Mouse (Mus musculus): ENCODE measurements at regions not wholly inside any gene's neighbourhood (a gene's known extent, or its start where the extent isn't known, plus 50 kb on each side); places are given as distances from the start of the nearest gene placed in this dataset.
"Not testable (repeated sequence)": the region's sequence is repeated elsewhere in the genome, so short reads cannot be mapped to it uniquely, and the experiment has no call there.

DNA sequence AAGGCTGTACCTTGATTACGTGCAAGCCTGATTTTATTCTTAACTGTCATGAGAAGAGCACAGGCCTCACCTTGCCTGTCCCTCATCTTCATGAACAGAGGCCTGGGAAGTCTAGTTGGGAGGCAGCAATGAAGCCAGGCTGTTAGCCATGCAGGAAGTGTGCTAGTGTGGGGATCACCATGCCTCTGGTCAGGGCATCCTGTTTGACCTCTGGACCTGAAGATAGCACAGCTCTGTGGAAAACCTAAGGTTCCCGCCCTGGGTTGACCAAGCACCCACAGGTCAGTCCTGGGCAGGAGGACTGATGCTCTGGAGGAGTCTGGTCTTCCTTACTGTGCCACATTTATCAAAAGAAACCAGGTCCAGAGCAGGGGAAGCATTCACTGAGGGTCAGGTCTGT lies 157.6 kb downstream of the Gm906 start:
- no peak for DNase-seq (ENCODE audit: low spot score)

DNA sequence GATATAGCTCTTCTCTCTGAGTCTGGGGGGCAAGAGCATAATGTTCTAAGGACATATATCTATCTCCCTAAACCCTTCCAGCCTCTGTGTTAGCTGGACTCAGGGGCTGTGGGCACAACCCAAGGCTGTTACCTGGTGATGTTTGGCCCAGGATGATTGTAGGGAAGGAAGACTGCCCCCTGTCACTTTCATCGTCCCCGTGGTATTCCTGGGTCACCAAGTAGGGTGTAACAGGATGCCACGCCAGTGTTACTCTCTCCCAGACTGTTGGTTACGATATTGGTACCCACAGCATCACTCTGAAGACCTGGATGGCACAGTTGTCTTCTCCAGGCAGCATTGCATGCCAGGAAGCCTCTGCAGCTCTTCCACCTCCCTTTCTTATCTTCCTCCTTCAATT lies 185.3 kb downstream of the Gm906 start:
- DNase-seq (ENCODE audit: low spot score), result no peak

DNA sequence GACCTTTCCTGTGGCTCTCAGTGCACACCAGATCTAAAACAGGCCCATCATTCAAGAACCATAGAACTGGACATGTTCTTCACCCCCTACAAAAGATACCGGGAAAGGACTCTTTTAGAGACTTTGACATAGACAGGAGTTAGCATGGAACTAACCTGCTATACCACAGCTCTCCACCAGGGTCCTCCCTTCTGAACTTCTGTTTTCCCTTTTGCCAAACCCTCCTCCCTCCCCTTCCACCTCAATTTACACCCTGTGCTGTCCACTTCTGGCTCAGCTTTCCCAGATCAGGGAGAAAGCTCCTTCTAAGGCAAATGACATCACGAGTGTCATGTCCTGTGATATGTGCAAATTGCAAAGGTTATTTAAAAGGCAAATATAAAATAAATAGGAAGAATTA lies 185.7 kb downstream of the Gm906 start:
- DNase-seq (ENCODE audit: low spot score), result not testable (repeated sequence)

DNA sequence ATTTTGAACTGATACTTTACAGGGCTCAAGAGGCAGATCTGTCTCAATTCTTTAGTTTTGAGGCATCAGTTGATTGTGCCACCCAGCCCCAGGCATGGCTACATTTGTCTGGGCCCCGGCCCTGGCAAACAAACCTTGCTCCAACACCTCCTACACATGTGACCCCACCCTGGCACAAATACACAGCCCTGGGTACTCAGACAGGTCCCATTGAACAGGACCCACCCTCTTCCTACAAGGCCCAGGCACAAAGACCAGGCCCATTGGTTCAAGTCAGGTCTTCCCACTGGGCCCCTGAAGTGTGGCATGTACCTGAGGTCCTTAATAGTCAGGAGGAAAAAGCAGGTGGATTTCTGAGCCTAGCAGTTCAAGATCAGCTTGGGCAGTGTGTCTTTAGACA lies 190.4 kb downstream of the Gm906 start:
- DNase-seq (ENCODE audit: low spot score), result not testable (repeated sequence)

DNA sequence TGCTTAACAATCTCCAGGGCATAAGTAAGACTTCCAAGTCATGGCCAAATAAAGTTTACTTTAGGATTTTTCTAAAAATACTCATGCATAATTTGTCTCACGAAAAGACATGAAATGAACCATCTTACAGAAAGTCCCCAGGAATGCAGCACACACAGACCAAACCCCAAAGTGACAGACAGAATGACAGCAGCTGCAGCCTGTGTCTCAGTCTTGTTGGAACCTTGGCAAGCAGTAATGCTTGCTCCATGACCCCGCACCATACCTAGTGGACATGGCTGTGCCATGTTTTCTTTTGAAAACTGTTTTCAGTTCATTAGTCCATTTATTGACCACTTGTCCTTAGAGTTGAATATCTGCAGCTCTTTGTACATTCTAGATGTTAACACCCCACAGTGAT lies 191.1 kb downstream of the Gm906 start:
- not testable (repeated sequence) for DNase-seq (ENCODE audit: low spot score)

DNA sequence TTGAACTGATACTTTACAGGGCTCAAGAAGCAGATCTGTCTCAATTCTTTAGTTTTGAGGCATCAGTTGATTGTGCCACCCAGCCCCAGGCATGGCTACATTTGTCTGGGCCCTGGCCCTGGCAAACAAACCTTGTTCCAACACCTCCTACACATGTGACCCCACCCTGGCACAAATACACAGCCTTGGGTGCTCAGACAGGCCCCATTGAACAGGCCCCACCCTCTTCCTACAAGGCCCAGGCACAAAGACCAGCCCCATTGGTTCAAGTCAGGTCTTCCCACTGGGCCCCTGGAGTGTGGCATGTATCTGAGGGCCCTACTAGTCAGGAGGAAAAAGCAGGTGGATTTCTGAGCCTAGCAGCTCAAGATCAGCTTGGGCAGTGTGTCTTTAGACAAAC lies 198.4 kb downstream of the Gm906 start:
- not testable (repeated sequence) for DNase-seq (ENCODE audit: low spot score)

DNA sequence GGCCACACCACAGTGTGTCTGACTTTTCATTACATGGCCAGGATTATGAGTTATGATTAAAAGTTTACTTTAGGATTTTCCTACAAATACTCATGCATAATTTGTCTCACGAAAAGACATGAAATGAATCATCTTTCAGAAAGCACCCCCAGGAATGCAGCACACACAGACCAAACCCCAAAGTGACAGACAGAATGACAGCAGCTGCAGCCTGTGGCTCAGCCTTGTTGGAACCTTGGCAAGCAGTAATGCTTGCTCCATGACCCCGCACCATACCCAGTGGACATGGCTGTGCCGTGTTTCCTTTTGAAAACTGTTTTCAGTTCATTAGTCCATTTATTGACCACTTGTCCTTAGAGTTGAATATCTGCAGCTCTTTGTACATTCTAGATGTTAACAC lies 199.0 kb downstream of the Gm906 start:
- not testable (repeated sequence) for DNase-seq (ENCODE audit: low spot score)

DNA sequence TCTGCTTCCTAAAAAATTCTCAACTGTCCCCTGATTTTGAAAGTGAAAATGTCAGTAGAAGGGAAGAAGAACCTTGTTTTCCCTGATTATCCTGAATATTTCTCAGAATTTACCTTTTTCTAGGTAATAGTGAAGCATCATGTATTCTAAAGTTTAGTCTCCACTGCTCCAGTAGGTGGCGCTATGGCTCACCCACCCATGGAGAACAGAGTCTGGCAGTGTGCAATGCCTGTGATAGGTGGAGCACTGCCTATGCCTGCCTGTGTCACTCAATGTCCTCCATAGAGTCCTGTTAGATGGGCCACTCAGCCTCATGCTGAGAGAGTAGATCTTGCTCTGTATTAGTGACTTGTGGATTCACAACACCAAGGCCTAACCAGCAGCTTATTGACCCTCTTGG lies 218.4 kb downstream of the Gm906 start:
- DNase-seq (ENCODE audit: low spot score), result peak; percentile 1

DNA sequence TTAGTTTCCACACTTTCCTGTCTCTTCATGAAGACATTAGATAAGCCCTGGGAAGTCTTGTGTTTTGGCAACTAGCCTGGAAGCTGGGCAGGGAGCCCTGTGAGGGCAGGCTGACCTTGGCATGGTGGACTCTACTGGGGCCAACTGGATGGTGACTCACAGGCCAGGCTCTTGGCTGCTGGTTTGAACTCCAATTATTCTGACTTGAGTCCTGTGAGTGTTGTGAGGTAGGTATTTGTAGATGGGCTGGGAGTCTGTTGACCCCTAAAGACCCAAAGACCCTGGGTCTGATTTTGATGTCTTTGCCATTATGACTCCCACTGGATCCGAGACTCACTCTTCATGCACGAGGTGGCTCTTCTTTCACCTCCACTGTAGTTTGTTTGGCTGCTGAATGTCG lies 208.9 kb upstream of the Gm30302 start:
- not testable (repeated sequence) for DNase-seq (ENCODE audit: low spot score)

DNA sequence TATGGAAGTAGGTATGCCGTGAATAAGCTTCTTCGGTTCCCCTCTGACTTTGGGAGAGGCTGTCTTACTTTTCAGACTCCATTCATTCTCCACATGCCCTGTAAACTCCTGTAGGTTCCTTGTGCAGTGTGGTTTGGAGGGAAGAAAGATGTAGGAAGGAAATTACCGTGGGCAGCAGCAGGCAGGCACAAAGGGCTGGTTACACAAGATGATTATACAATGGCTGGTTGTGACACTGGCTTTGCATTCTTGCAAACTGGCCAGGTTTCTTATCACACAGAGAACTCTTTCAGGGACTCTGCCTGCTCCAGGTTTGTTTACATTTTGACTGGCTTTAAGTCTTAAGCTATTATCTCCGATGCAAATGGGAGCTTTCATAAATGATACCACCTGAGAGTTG lies 167.3 kb upstream of the Gm30302 start:
- not testable (repeated sequence) for DNase-seq (ENCODE audit: low spot score)

DNA sequence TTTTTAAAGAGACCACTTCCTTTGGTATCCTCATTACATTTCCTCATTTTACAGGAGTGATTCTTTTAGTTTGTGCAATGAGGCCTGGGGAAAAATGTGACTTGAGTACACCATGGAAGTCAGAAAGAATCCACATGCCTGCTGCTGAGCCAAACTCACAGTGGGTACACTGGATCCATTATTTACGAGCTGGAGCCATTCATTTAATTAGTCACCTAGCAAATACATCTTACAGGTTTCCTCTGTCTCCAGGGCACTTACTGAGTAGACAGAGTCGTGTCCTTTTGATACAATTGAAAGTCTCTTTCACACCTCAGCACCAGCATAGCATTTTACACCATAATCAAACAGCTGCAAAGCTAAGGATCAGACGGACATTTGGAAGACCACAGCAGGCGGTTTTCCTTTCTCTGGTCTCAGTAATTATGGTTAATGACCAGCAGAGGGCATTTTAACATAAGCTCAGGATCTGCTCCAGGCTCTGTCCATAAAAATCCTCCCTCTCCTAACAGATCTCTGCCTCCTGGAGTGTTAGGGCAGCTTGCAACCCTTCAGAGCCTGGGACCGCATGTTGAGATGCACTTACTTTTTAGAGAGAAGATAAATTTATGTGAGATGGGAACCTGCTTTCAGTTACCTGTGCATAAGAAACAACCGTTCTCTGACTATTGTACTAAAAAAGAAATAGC lies 159.3 kb upstream of the Gm30302 start:
- peak; percentile 46 for DNase-seq (ENCODE audit: low spot score)

DNA sequence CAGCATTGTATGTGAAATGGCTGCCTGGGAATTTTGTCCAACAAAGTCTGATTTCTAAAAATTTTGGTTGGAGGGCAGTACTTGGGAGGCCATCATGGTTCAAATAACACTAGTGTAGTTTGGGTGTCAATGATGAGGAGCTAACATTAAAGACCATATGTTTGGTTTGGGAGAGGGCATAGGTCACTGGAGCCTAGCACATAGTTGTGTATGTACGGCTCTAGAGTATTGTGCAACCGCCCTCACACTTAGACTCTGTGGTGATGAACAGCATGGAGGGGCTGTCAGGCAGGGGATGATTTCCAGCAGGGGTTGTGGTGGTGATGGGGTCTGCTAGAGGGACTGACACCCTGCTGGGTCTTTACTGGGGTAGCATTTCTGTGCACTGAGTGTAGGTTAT lies 117.0 kb upstream of the Gm30302 start:
- DNase-seq (ENCODE audit: low spot score), result no peak
